Comparison of ENCODE assay signal across 16 mouse cellular contexts in the genomic region with DNA sequence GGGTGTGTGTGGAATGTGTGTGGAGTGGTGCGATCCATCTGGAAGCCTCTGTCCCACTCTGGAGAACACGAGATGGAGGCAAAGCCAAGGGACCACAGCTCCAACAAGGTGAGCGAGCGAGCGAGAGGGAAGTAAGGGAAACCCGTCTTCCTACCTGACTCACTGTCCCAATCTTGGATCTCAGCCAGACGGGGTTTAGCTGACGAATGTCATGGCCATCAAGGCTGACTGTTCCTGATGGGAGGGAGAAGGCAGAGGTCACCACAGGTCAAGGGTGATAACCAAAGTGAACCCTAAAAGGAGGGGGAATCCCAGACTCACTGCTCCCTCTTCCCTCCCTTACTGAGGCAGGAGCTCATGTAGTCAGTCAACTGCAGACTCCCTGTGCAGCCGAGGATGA.
"Had no signal": no experiment of that assay in that cellular context is flagged by ENCODE, and none has a peak within 500 bp of the region (broad histone marks: within the 10 kb centered on the region; RNA-seq: fewer than 3 reads in every experiment).

No protein-coding gene starts in this region.

- H3K4me1 ChIP-seq: limb, embryonic 12.5 days; midbrain, embryonic 12.5 days; midbrain, embryonic 15.5 days; neural tube, embryonic 12.5 days; neural tube, embryonic 15.5 days; stomach, embryonic 15.5 days had no signal

- H3K4me3 ChIP-seq: limb, embryonic 12.5 days; limb, embryonic 15.5 days; midbrain, embryonic 12.5 days; midbrain, embryonic 15.5 days; neural tube, embryonic 12.5 days; neural tube, embryonic 15.5 days; stomach, embryonic 15.5 days had no signal

- H3K9me3 ChIP-seq: limb, embryonic 12.5 days; limb, embryonic 15.5 days; midbrain, embryonic 12.5 days; midbrain, embryonic 15.5 days; neural tube, embryonic 12.5 days; neural tube, embryonic 15.5 days; stomach, embryonic 15.5 days had no signal

- H3K27me3 ChIP-seq: limb, embryonic 12.5 days; limb, embryonic 15.5 days; midbrain, embryonic 12.5 days; midbrain, embryonic 15.5 days; neural tube, embryonic 12.5 days; neural tube, embryonic 15.5 days; stomach, embryonic 15.5 days had no signal

- ATAC-seq: lung, postnatal 0 days; midbrain, embryonic 15.5 days had no signal

- DNase-seq: kidney, adult 9 months; kidney, postnatal 14 days; left cerebral cortex, postnatal 4 days; liver, postnatal 0 days; retina, postnatal 1 day; right cerebral cortex, postnatal 25 days; spleen, adult 18-20 months; thymus, postnatal 36 days had no signal
